ENCODE assay signal across 12 mouse cellular contexts in genomic region chr11:33554123-33554522, GRCm38 (mm10). TPM values are rescaled to one million over a fixed set of nuclear protein-coding genes. Genes with fewer than 3 reads are reported as not detected.
DNase-seq lines count a peak whose midpoint lies in the region; ATAC-seq and TF ChIP-seq lines count a peak whose summit lies in the region.
"Had no signal": no experiment of that assay in that cellular context is flagged by ENCODE, and none has a peak within 500 bp of the region (broad histone marks: within the 10 kb centered on the region; RNA-seq: fewer than 3 reads in every experiment).

No protein-coding gene starts in this region.

- intact Hi-C loops in left cerebral cortex, postnatal 25 days (cut with DNase I) = loop anchor here (1.0 kb wide), 1 partner anchor 378 kb away; no protein-coding TSS in a partner anchor
- intact Hi-C loops in left cerebral cortex, postnatal 36 days (cut with DNase I) = loop anchor here (2.0 kb wide), 1 partner anchor 377 kb away; no protein-coding TSS in a partner anchor

- TF ChIP-seq CTCF in forebrain, postnatal 0 days (IDR thresholded peaks at IDR 0.05; ENCODE audit: low read depth) = peak; percentile 67
- peak; percentile 73 for TF ChIP-seq CTCF in cortical plate, adult 2 months (IDR thresholded peaks at IDR 0.05; ENCODE audit: extremely low read depth, insufficient read depth, low read length)

- H3K4me1 ChIP-seq in forebrain, postnatal 0 days (ENCODE audit: insufficient read depth) = no peaks in the 10 kb centered on the region
- H3K4me1 ChIP-seq in forebrain, embryonic 12.5 days = no peaks in the 10 kb centered on the region
- no peaks in the 10 kb centered on the region for H3K4me1 ChIP-seq in cortical plate, adult 2 months (ENCODE audit: control insufficient read depth, insufficient read depth, low read length)
- H3K4me1 ChIP-seq: hindbrain, embryonic 13.5 days; lung, embryonic 15.5 days had no signal

- no peaks in the 10 kb centered on the region for H3K27me3 ChIP-seq in forebrain, postnatal 0 days (ENCODE audit: insufficient read depth, low read length)
- no peaks in the 10 kb centered on the region for H3K27me3 ChIP-seq in forebrain, embryonic 12.5 days
- H3K27me3 ChIP-seq: hindbrain, embryonic 13.5 days; lung, embryonic 15.5 days had no signal

- no peak for ATAC-seq in forebrain, postnatal 0 days
- ATAC-seq in forebrain, embryonic 12.5 days (ENCODE audit: low FRiP score) = no peak
- ATAC-seq in megakaryocyte, adult 5-6 weeks (ENCODE audit: poor library complexity, severe bottlenecking) = no peak

- peak; percentile 22 for DNase-seq in forebrain, postnatal 0 days
- peak; percentile 13 to 34 for DNase-seq in left cerebral cortex, postnatal 25 days (ENCODE audit: low spot score in 2 of 2)
- no peak for DNase-seq in left cerebral cortex, postnatal 36 days (ENCODE audit: low spot score in 2 of 2)
- peak; percentile 74 for DNase-seq in MN1 (ENCODE audit: low spot score)
- DNase-seq in urinary bladder, postnatal 25 days (ENCODE audit: low spot score) = no peak
- DNase-seq: right cerebral cortex, postnatal 25 days had no signal

- H3K9me3 ChIP-seq in forebrain, postnatal 0 days (ENCODE audit: low read length) = no peaks in the 10 kb centered on the region
- H3K9me3 ChIP-seq in forebrain, embryonic 12.5 days = no peaks in the 10 kb centered on the region
- H3K9me3 ChIP-seq: hindbrain, embryonic 13.5 days; lung, embryonic 15.5 days had no signal

- TF ChIP-seq POLR2A in cortical plate, adult 2 months (IDR thresholded peaks at IDR 0.05; ENCODE audit: extremely low read depth, insufficient read depth, low read length) = no peak

- H3K27ac ChIP-seq in forebrain, postnatal 0 days (ENCODE audit: low read depth, low read length) = no peak overlapping the region
- H3K27ac ChIP-seq in forebrain, embryonic 12.5 days = no peak overlapping the region
- H3K27ac ChIP-seq in cortical plate, adult 2 months (ENCODE audit: insufficient read depth, low read length) = no peak overlapping the region
- H3K27ac ChIP-seq: hindbrain, embryonic 13.5 days; lung, embryonic 15.5 days had no signal

- H3K4me3 ChIP-seq in forebrain, postnatal 0 days (ENCODE audit: low read depth, low read length) = no peak overlapping the region
- no peak overlapping the region for H3K4me3 ChIP-seq in forebrain, embryonic 12.5 days (replicated peaks)
- no peak overlapping the region for H3K4me3 ChIP-seq in cortical plate, adult 2 months (ENCODE audit: insufficient read depth, low read length)
- H3K4me3 ChIP-seq: hindbrain, embryonic 13.5 days; lung, embryonic 15.5 days had no signal

- 79% methylated on average over 8 of the region's 8 CpGs for WGBS in forebrain, postnatal 0 days
- 81% methylated on average over 8 of the region's 8 CpGs for WGBS in forebrain, embryonic 12.5 days

- H3K4me2 ChIP-seq in forebrain, postnatal 0 days (ENCODE audit: low read depth) = no peak overlapping the region
- no peak overlapping the region for H3K4me2 ChIP-seq in forebrain, embryonic 12.5 days
- H3K4me2 ChIP-seq: hindbrain, embryonic 13.5 days; lung, embryonic 15.5 days had no signal

- no peaks in the 10 kb centered on the region for H3K36me3 ChIP-seq in forebrain, postnatal 0 days (ENCODE audit: insufficient read depth)
- H3K36me3 ChIP-seq in forebrain, embryonic 12.5 days (replicated peaks) = no peaks in the 10 kb centered on the region
- H3K36me3 ChIP-seq: hindbrain, embryonic 13.5 days; lung, embryonic 15.5 days had no signal

- H3K9ac ChIP-seq in forebrain, postnatal 0 days = no peak overlapping the region
- no peak overlapping the region for H3K9ac ChIP-seq in forebrain, embryonic 12.5 days
- H3K9ac ChIP-seq: hindbrain, embryonic 13.5 days; lung, embryonic 15.5 days had no signal

RNA-seq across cellular contexts. Expression of gene Gabrp, which starts 24.6 kb away (rescaled TPM):
- total RNA-seq in forebrain, postnatal 0 days (2014; rRNA removed) = 0.15 TPM in 1 of 2 replicates, not detected in the other
- polyA plus RNA-seq in forebrain, postnatal 0 days (2015; fragmentation: Nextera tagmentation; extraction: Ambion mirVana) = not detected in 2 replicates
- polyA plus RNA-seq in forebrain, embryonic 12.5 days (2016; fragmentation: Nextera tagmentation; extraction: Ambion mirVana) = 3.0 and 6.3 TPM in 2 replicates
- total RNA-seq in left cerebral cortex, postnatal 25 days (2021) = not detected
- not detected for total RNA-seq in left cerebral cortex, postnatal 36 days (2021)
- polyA plus RNA-seq in cortical plate, adult 2 months (2012; rRNA removed) = not detected in 2 replicates
- not detected in 2 replicates for total RNA-seq in megakaryocyte, adult 5-6 weeks (2015)
- not detected in 2 replicates for total RNA-seq in megakaryocyte, adult 5-6 weeks (2017)
- total RNA-seq: MEL had no signal
- polyA plus RNA-seq: hindbrain, embryonic 13.5 days had no signal

RNA-seq across cellular contexts. Expression of gene Ranbp17, which starts 40.6 kb away (rescaled TPM):
- 7.7 and 9.1 TPM in 2 replicates for total RNA-seq in forebrain, postnatal 0 days (2014; rRNA removed)
- polyA plus RNA-seq in forebrain, postnatal 0 days (2015; fragmentation: Nextera tagmentation; extraction: Ambion mirVana) = 5.8 and 6.9 TPM in 2 replicates
- polyA plus RNA-seq in forebrain, embryonic 12.5 days (2016; fragmentation: Nextera tagmentation; extraction: Ambion mirVana) = 12.7 and 13.0 TPM in 2 replicates
- total RNA-seq in left cerebral cortex, postnatal 25 days (2021) = 1 to 10 TPM; 6.0 to 8.0 TPM
- total RNA-seq in left cerebral cortex, postnatal 36 days (2021) = 1 to 10 TPM; 7.9 to 8.3 TPM
- 3.4 and 3.6 TPM in 2 replicates for polyA plus RNA-seq in cortical plate, adult 2 months (2012; rRNA removed)
- total RNA-seq in megakaryocyte, adult 5-6 weeks (2015) = 0.23 and 0.40 TPM in 2 replicates
- total RNA-seq in megakaryocyte, adult 5-6 weeks (2017) = 0.77 TPM in 1 of 2 replicates, not detected in the other
- total RNA-seq: MEL had no signal

RNA-seq across cellular contexts. Expression of gene D130052B06Rik, which starts 45.0 kb away (rescaled TPM):
- not detected in 2 replicates for total RNA-seq in forebrain, postnatal 0 days (2014; rRNA removed)
- not detected in 2 replicates for polyA plus RNA-seq in forebrain, postnatal 0 days (2015; fragmentation: Nextera tagmentation; extraction: Ambion mirVana)
- not detected in 2 replicates for polyA plus RNA-seq in forebrain, embryonic 12.5 days (2016; fragmentation: Nextera tagmentation; extraction: Ambion mirVana)
- total RNA-seq in left cerebral cortex, postnatal 25 days (2021) = not detected
- not detected for total RNA-seq in left cerebral cortex, postnatal 36 days (2021)
- not detected in 2 replicates for polyA plus RNA-seq in cortical plate, adult 2 months (2012; rRNA removed)
- total RNA-seq in megakaryocyte, adult 5-6 weeks (2015) = not detected in 2 replicates
- not detected in 2 replicates for total RNA-seq in megakaryocyte, adult 5-6 weeks (2017)
- total RNA-seq: MEL had no signal
- polyA plus RNA-seq: lung, embryonic 15.5 days had no signal

Comparison
In these comparisons a context has a peak if more than half of its experiments do, and no peak if none do; other contexts are left out.
1. DNase-seq: peak in forebrain, postnatal 0 days (single experiment), left cerebral cortex, postnatal 25 days (2 of 2) and MN1 (single experiment); none in left cerebral cortex, postnatal 36 days (0 of 2) and urinary bladder, postnatal 25 days (single experiment).